Comparison of ENCODE assay signal across 8 mouse cellular contexts in the genomic region with DNA sequence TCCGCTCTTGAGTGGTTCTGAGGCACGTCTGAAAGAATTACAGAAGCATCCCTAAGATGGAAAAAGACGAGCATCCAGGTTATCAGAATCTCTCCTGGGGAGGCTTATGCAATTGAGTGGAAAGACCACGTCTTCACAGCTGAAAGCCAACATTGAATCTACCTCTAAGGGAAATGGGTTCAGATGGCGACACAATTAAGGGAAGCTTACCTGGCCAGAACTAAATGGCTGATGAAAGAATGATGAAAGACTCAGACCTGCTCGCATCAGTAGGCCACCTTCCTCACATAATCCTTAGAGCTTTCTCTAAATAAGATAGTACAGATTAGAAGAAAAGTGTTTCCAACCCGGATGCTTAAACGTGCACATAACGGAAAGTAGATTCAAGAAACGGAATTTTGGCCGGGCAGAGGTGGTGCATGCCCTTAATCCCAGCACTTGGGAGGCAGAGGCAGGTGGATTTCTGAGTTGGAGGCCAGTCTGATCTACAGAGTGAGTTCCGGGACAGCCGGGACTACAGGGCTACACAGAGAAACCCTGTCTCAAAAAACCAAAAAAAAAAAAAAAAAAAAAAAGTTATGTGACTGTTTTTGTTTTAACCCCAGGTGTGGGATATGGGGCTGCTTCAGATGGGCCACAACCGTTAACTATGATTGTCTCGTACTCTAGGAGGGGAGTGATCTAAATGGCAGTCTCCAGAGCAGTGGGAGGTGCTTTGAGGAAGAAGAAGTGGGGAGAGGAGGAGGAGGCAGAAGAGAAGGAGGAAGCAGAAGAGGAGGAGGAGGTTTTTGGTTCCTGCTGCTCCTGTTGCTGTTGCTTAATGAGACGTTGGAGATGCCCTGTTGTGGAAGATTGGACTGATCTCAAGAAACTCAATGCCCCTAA. TPM values are rescaled to one million over a fixed set of nuclear protein-coding genes. Genes with fewer than 3 reads are reported as not detected.
DNase-seq lines count a peak whose midpoint lies in the region; ATAC-seq and TF ChIP-seq lines count a peak whose summit lies in the region.

No protein-coding gene starts in this region.

- peak overlapping the region; percentile 62 for H3K9ac ChIP-seq in embryonic facial prominence, embryonic 15.5 days

- TF ChIP-seq CTCF in cerebellum, adult 2 months (IDR thresholded peaks at IDR 0.05; ENCODE audit: borderline replicate concordance, insufficient read depth, low read depth, low read length): no peak

- H3K4me3 ChIP-seq in cerebellum, adult 2 months (replicated peaks; ENCODE audit: insufficient read depth, low read depth, low read length): peak overlapping the region; percentile 69
- peak overlapping the region; percentile 93 for H3K4me3 ChIP-seq in embryonic facial prominence, embryonic 15.5 days (replicated peaks)
- H3K4me3 ChIP-seq in limb, embryonic 10.5 days: peak overlapping the region; percentile 97

- H3K9me3 ChIP-seq in embryonic facial prominence, embryonic 15.5 days (replicated peaks): no peaks in the 10 kb centered on the region
- no peaks in the 10 kb centered on the region for H3K9me3 ChIP-seq in limb, embryonic 10.5 days (replicated peaks)

- ATAC-seq in embryonic facial prominence, embryonic 15.5 days (ENCODE audit: insufficient number of reproducible peaks, low FRiP score, low TSS enrichment, low read depth): no peak

- H3K36me3 ChIP-seq in embryonic facial prominence, embryonic 15.5 days: no peaks in the 10 kb centered on the region
- peaks cover 12% of the 10 kb centered on the region for H3K36me3 ChIP-seq in limb, embryonic 10.5 days

- TF ChIP-seq POLR2A in cerebellum, adult 2 months (IDR thresholded peaks at IDR 0.05; ENCODE audit: borderline replicate concordance, insufficient read depth, low read length): no peak

- H3K27me3 ChIP-seq in cerebellum, adult 2 months (ENCODE audit: control insufficient read depth, insufficient read depth, low read length): no peaks in the 10 kb centered on the region
- H3K27me3 ChIP-seq in embryonic facial prominence, embryonic 15.5 days: no peaks in the 10 kb centered on the region
- H3K27me3 ChIP-seq in limb, embryonic 10.5 days (ENCODE audit: low read depth, poor library complexity, severe bottlenecking): no peaks in the 10 kb centered on the region

- peak overlapping the region; percentile 97 for H3K27ac ChIP-seq in cerebellum, adult 2 months (ENCODE audit: insufficient read depth, low read length)
- H3K27ac ChIP-seq in embryonic facial prominence, embryonic 15.5 days (replicated peaks): peak overlapping the region; percentile 96
- peak overlapping the region; percentile 97 for H3K27ac ChIP-seq in limb, embryonic 10.5 days

- WGBS in cerebellum, adult 2 months: 11% methylated on average over 16 of the region's 16 CpGs
- 23% methylated on average over 16 of the region's 16 CpGs for WGBS in embryonic facial prominence, embryonic 15.5 days
- WGBS in limb, embryonic 10.5 days: 30% methylated on average over 16 of the region's 16 CpGs

- peak overlapping the region; percentile 65 for H3K4me2 ChIP-seq in embryonic facial prominence, embryonic 15.5 days (replicated peaks)

- H3K4me1 ChIP-seq in cerebellum, adult 2 months (ENCODE audit: control insufficient read depth, insufficient read depth, low read length): peaks cover 4% of the 10 kb centered on the region; the same call in 1 of the 2 replicates
- peaks cover 17% of the 10 kb centered on the region for H3K4me1 ChIP-seq in embryonic facial prominence, embryonic 15.5 days
- H3K4me1 ChIP-seq in limb, embryonic 10.5 days: peaks cover 25% of the 10 kb centered on the region

- peak in 1 of 2 experiments; percentile 39 for DNase-seq in cerebellum, adult 2 months
- no peak for DNase-seq in cerebellum, adult 9-10 months
- peak; percentile 67 for DNase-seq in A20 (ENCODE audit: low read depth, low spot score)
- DNase-seq in limb, embryonic 10.5 days (ENCODE audit: low spot score): no peak
- peak; percentile 55 for DNase-seq in naive thymus-derived CD4-positive, alpha-beta T cell, adult 2 months (ENCODE audit: low read depth)
- DNase-seq in adrenal gland, adult 2 months: no peak
- DNase-seq in layer of hippocampus, adult 9-10 months (ENCODE audit: low spot score): no peak

RNA-seq across cellular contexts. Expression of a gene that starts 0.8 kb away (rescaled TPM):
- 70.2 and 75.3 TPM in 2 replicates for polyA plus RNA-seq in cerebellum, adult 2 months (2012; rRNA removed)
- 24.5 and 25.1 TPM in 2 replicates for polyA plus RNA-seq in embryonic facial prominence, embryonic 15.5 days (2015; fragmentation: Nextera tagmentation; extraction: Ambion mirVana)
- polyA plus RNA-seq in limb, embryonic 10.5 days (2016; fragmentation: Nextera tagmentation; extraction: Ambion mirVana): 29.6 and 36.2 TPM in 2 replicates
- total RNA-seq in adrenal gland, adult 2 months (2021): 100 to 1,000 TPM; 115 to 125 TPM
- 12.0 and 16.3 TPM in 2 replicates for polyA plus RNA-seq in adrenal gland, adult 2 months (2012; rRNA removed)

RNA-seq across cellular contexts. Expression of a gene that starts 33.5 kb away (rescaled TPM):
- polyA plus RNA-seq in cerebellum, adult 2 months (2012; rRNA removed): 17.1 and 19.4 TPM in 2 replicates
- polyA plus RNA-seq in embryonic facial prominence, embryonic 15.5 days (2015; fragmentation: Nextera tagmentation; extraction: Ambion mirVana): 4.3 and 5.6 TPM in 2 replicates
- 0.98 and 2.0 TPM in 2 replicates for polyA plus RNA-seq in limb, embryonic 10.5 days (2016; fragmentation: Nextera tagmentation; extraction: Ambion mirVana)
- 100 to 1,000 TPM; 159 to 177 TPM for total RNA-seq in adrenal gland, adult 2 months (2021)
- 113 and 193 TPM in 2 replicates for polyA plus RNA-seq in adrenal gland, adult 2 months (2012; rRNA removed)

Comparison
In these comparisons a context has a peak if more than half of its experiments do, and no peak if none do; other contexts are left out.
1. DNase-seq: peak in A20 (single experiment) and naive thymus-derived CD4-positive, alpha-beta T cell, adult 2 months (single experiment); none in cerebellum, adult 9-10 months (single experiment), limb, embryonic 10.5 days (single experiment), adrenal gland, adult 2 months (single experiment) and layer of hippocampus, adult 9-10 months (single experiment).
2. Peak in every context shown above with its lines, with median percentiles within 50 percentile points of each other: H3K27ac ChIP-seq and H3K4me3 ChIP-seq.